ENCODE assay signal across 30 mouse cellular contexts in genomic region chr9:121647026-121647425, GRCm38 (mm10). TPM values are rescaled to one million over a fixed set of nuclear protein-coding genes. Genes with fewer than 3 reads are reported as not detected.
A peak's percentile ranks its signal among the peaks of the same experiment; 100 is the strongest.
DNase-seq lines count a peak whose midpoint lies in the region; ATAC-seq and TF ChIP-seq lines count a peak whose summit lies in the region.
"Had no signal": no experiment of that assay in that cellular context is flagged by ENCODE, and none has a peak within 500 bp of the region (broad histone marks: within the 10 kb centered on the region; RNA-seq: fewer than 3 reads in every experiment).

No protein-coding gene starts in this region.

- 52% methylated on average over 7 of the region's 7 CpGs for WGBS in spleen, adult 2 months

- no peak for TF ChIP-seq CTCF in spleen, adult 2 months (IDR thresholded peaks at IDR 0.05; ENCODE audit: extremely low read depth, insufficient read depth, insufficient read length, insufficient replicate concordance)

- H3K4me1 ChIP-seq in spleen, adult 2 months (ENCODE audit: control insufficient read depth, insufficient read depth, insufficient read length), result peaks cover 5% of the 10 kb centered on the region

- H3K36me3 ChIP-seq in spleen, adult 2 months (ENCODE audit: control insufficient read depth, insufficient read depth, low read length), result no peaks in the 10 kb centered on the region
- H3K36me3 ChIP-seq: forebrain, embryonic 12.5 days; heart, embryonic 15.5 days; intestine, embryonic 15.5 days; limb, embryonic 13.5 days; liver, embryonic 13.5 days; midbrain, embryonic 12.5 days had no signal

- ATAC-seq in CD4-positive, CD25-positive, alpha-beta regulatory T cell, adult 4 months, result no peak
- ATAC-seq: forebrain, postnatal 0 days; hindbrain, embryonic 16.5 days; intestine, embryonic 15.5 days had no signal

- peak; percentile 25 for DNase-seq in CD4-positive, CD25-positive, alpha-beta regulatory T cell, adult 2 months (ENCODE audit: low read depth, low spot score)
- no peak for DNase-seq in spleen, adult 2 months (ENCODE audit: low read depth in 1 of 2, low spot score in 2 of 2)
- DNase-seq in spleen, adult 18-20 months, result no peak
- peak; percentile 37 for DNase-seq in urinary bladder, postnatal 25 days (ENCODE audit: low spot score)
- DNase-seq in urinary bladder, adult 2 months (ENCODE audit: low spot score), result no peak
- peak; percentile 25 to 27 for DNase-seq in natural killer cell, adult 2 months (ENCODE audit: low spot score in 2 of 2)
- no peak for DNase-seq in heart, adult 11 months
- DNase-seq: adrenal gland, postnatal 36 days; cerebellum, adult 2 months; cerebellum, postnatal 14 days; forebrain, postnatal 0 days; kidney, adult 2 months; kidney, postnatal 36 days; liver, embryonic 13.5 days; lung, postnatal 10 days; right cerebral cortex, adult 18-20 months had no signal

- peak overlapping the region; percentile 52 for H3K27ac ChIP-seq in spleen, adult 2 months (ENCODE audit: insufficient read depth, low read length)
- H3K27ac ChIP-seq: forebrain, embryonic 12.5 days; heart, embryonic 15.5 days; intestine, embryonic 15.5 days; layer of hippocampus, adult 2 months; left cerebral cortex, adult 2 months; limb, embryonic 13.5 days; liver, embryonic 13.5 days; midbrain, embryonic 12.5 days had no signal

- TF ChIP-seq POLR2A in spleen, adult 2 months (IDR thresholded peaks at IDR 0.05; ENCODE audit: low read depth, low read length), result no peak

- H3K27me3 ChIP-seq in spleen, adult 2 months (ENCODE audit: control insufficient read depth, insufficient read depth, low read length), result peaks cover 8% of the 10 kb centered on the region

- no peak overlapping the region for H3K4me3 ChIP-seq in spleen, adult 2 months (ENCODE audit: extremely low read depth, insufficient read depth, insufficient read length)
- H3K4me3 ChIP-seq: erythroblast, embryonic 14.5 days; forebrain, embryonic 12.5 days; heart, embryonic 15.5 days; intestine, embryonic 15.5 days; layer of hippocampus, adult 2 months; left cerebral cortex, adult 2 months; limb, embryonic 13.5 days; liver, embryonic 13.5 days; midbrain, embryonic 12.5 days had no signal

RNA-seq across cellular contexts. Expression of gene Vipr1, which starts 4.5 kb away (rescaled TPM):
- polyA plus RNA-seq in CD4-positive, CD25-positive, alpha-beta regulatory T cell, adult 4 months (2017; shearing (Covaris generic)), result 1 to 10 TPM; 1.3 to 2.0 TPM
- 7.2 and 8.0 TPM in 2 replicates for polyA plus RNA-seq in spleen, adult 2 months (2012; rRNA removed)
- 2.6 and 3.0 TPM in 2 replicates for polyA plus RNA-seq in urinary bladder, adult 2 months (2012; rRNA removed)
- polyA plus RNA-seq: erythroblast, embryonic 14.5 days had no signal

RNA-seq across cellular contexts. Expression of gene Lyzl4, which starts 5.1 kb away (rescaled TPM):
- polyA plus RNA-seq in CD4-positive, CD25-positive, alpha-beta regulatory T cell, adult 4 months (2017; shearing (Covaris generic)), result not detected
- polyA plus RNA-seq in spleen, adult 2 months (2012; rRNA removed), result 0.11 TPM in 1 of 2 replicates, not detected in the other
- polyA plus RNA-seq in urinary bladder, adult 2 months (2012; rRNA removed), result 0.63 and 0.73 TPM in 2 replicates
- polyA plus RNA-seq: brain, embryonic 14.5 days; C2C12; erythroblast, embryonic 14.5 days; forebrain, embryonic 12.5 days; forebrain, postnatal 0 days; hindbrain, embryonic 11.5 days; intestine, embryonic 15.5 days; midbrain, embryonic 12.5 days; neural tube, embryonic 11.5 days had no signal

RNA-seq across cellular contexts. Expression of gene Sec22c, which starts 58.3 kb away (rescaled TPM):
- polyA plus RNA-seq in CD4-positive, CD25-positive, alpha-beta regulatory T cell, adult 4 months (2017; shearing (Covaris generic)), result 10 to 100 TPM; 17.6 to 32.9 TPM
- 10.0 and 12.0 TPM in 2 replicates for polyA plus RNA-seq in spleen, adult 2 months (2012; rRNA removed)
- polyA plus RNA-seq in urinary bladder, adult 2 months (2012; rRNA removed), result 4.3 and 5.0 TPM in 2 replicates

Comparison
In these comparisons a context has a peak if more than half of its experiments do, and no peak if none do; other contexts are left out.
1. DNase-seq: peak in CD4-positive, CD25-positive, alpha-beta regulatory T cell, adult 2 months (single experiment), urinary bladder, postnatal 25 days (single experiment) and natural killer cell, adult 2 months (2 of 2); none in spleen, adult 2 months (0 of 2), spleen, adult 18-20 months (0 of 2), urinary bladder, adult 2 months (single experiment) and heart, adult 11 months (single experiment).